Mouse (Mus musculus) G1E (cell line): ENCODE data around the gene Pipox. TPM values are rescaled to one million over a fixed set of nuclear protein-coding genes. Genes with fewer than 3 reads are reported as not detected.

Experiments used
- ATAC-seq: 2 replicates; pipeline ENCODE4 v1.8.0; 2016; ENCODE audit warnings: mild to moderate bottlenecking; ENCODE audit not compliant: insufficient number of reproducible peaks, poor library complexity, low FRiP score, severe bottlenecking; ENCODE audit errors: extremely low read depth
- DNase-seq: peaks from one replicate; pipeline ENCODE4 v3.0.0; 2012; ENCODE audit warnings: low spot score
- H3K27me3 ChIP-seq: 2 replicates; pipeline ENCODE4 v1.6.1; 2012; ENCODE audit warnings: mild to moderate bottlenecking, low read length, inconsistent platforms; ENCODE audit not compliant: insufficient read depth
- H3K36me3 ChIP-seq: replicated peaks from 2 replicates; pipeline ENCODE3; 2012; ENCODE audit warnings: mild to moderate bottlenecking, inconsistent platforms
- H3K4me1 ChIP-seq: 2 replicates; pipeline ENCODE4 v1.6.1; 2012; ENCODE audit warnings: low read depth, low read length, inconsistent platforms, mixed read lengths; ENCODE audit not compliant: insufficient read depth
- H3K4me3 ChIP-seq: 2 replicates; pipeline ENCODE4 v1.5.1; 2012; ENCODE audit warnings: low read depth, mild to moderate bottlenecking, inconsistent platforms, low read length, moderate library complexity, mixed read lengths
- H3K9me3 ChIP-seq: replicated peaks from 2 replicates; pipeline ENCODE4 v1.6.1; 2012; ENCODE audit warnings: inconsistent platforms
- CTCF ChIP-seq: IDR thresholded peaks from 2 replicates; pipeline ENCODE4 v1.5.1; 2012; ENCODE audit warnings: low read depth, low read length, inconsistent platforms, mixed read lengths
- GATA1 ChIP-seq: IDR thresholded peaks from 2 replicates; pipeline ENCODE4 v1.6.1; 2012; ENCODE audit warnings: borderline replicate concordance, low read length, inconsistent platforms, mixed read lengths
- GATA2 ChIP-seq: IDR thresholded peaks from 2 replicates; pipeline ENCODE4 v1.6.1; 2012; ENCODE audit warnings: low read depth, low read length, inconsistent platforms, borderline replicate concordance
- POLR2AphosphoS5 ChIP-seq: IDR thresholded peaks from 2 replicates; pipeline ENCODE4 v1.6.1; 2012; ENCODE audit warnings: low read depth, low read length, inconsistent platforms; ENCODE audit not compliant: insufficient replicate concordance
- TAL1 ChIP-seq: conservative IDR thresholded peaks from 2 replicates; pipeline ENCODE4 v1.6.1; 2012; ENCODE audit warnings: low read depth, low read length, inconsistent platforms, mixed read lengths
- polyA plus RNA-seq: library from polyadenylated mRNA; stranded (reverse); fragments of >175 nt; gene quantifications from 2 replicates; pipeline ENCODE4 v1.2.3, GENCODE M21; 2012
- total RNA-seq, 2 experiments: library from RNA; stranded (forward) in 1 of 2; stranded (reverse) in 1 of 2; fragments of 200-1000 nt in 1 of 2; fragments of >200 nt in 1 of 2; fragmentation: Nextera tagmentation in 1 of 2; gene quantifications; 2 replicates each; pipeline ENCODE4 v1.2.3; 2014 to 2017

The Pipox gene
- total and polyA plus RNA-seq, 3 experiments, result not detected

GRCm38 (mm10) chr11:77932576-77932975, 38.7 kb upstream of the Pipox start:
- H3K36me3 ChIP-seq, result no peaks in the 10 kb centered on the region
- no peak for ATAC-seq
- DNase-seq, result no peak
- no peak overlapping the region for H3K4me3 ChIP-seq
- TF ChIP-seq GATA2 (no peak), GATA1 (no peak), POLR2AphosphoS5 (no peak), TAL1 (no peak), CTCF (no peak)
- H3K4me1 ChIP-seq, result no peaks in the 10 kb centered on the region
- H3K27me3 ChIP-seq, result peaks cover 60% of the 10 kb centered on the region
- peaks cover 15% of the 10 kb centered on the region for H3K9me3 ChIP-seq

- ATAC-seq (no peak), DNase-seq (no peak)
- Histone ChIP-seq H3K36me3 (no peaks in the 10 kb centered on the region), H3K4me1 (no peaks in the 10 kb centered on the region), H3K4me3 (no peak overlapping the region), H3K9me3 (peaks cover 15% of the 10 kb centered on the region), H3K27me3 (peaks cover 58% of the 10 kb centered on the region)
- TF ChIP-seq POLR2AphosphoS5 (no peak), GATA1 (no peak), GATA2 (no peak), CTCF (no peak), TAL1 (no peak)
These were observed 37.9 kb upstream of the Pipox start for GRCm38 (mm10) chr11:77931541-77932433.

DNA sequence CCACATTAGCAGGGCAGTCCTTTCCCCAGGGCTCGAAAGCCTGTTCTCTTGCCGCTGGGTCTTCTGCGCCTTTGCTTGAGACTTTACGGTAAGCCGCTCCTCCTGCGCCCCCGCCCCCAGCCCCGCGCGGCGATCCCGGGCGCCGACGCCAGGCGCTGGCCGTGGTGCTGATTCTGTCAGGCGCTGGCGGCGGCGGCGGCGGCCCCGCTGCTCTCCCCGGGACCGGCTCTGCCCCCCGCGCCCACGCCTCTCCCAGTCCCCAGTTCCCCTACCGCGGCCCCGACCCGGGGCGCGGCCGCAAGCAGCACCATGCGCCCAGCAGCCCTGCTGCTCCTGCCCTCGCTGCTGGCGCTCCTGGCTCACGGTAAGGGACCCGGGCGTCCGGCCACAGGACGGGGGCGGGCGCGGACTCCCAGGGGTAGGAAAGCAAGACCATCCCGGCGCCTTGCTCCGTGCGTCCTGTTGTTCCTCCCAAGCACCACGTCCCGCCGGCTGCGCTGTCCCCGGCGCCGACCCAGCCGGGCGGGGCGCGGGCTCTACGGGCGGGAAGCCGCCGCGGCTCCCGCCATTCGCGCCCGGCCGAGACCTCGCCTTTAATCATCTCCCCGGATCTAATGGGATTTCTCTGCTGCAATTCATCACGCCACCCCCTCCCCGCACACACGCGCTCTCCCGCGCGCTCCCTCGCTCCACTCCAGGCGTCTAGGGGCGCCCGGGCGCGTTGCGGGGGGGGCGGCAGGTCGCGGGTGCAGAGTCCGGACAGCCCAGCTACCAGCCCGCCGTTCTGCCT, 37.0 kb upstream of the Pipox start, which contains the start of gene Sez6:
Gene Sez6 (plus strand): TSS at position 50 of the 790 bp plus-strand sequence.
- H3K36me3 ChIP-seq, result no peaks in the 10 kb centered on the region
- peaks cover 58% of the 10 kb centered on the region for H3K27me3 ChIP-seq
- peaks cover 15% of the 10 kb centered on the region for H3K9me3 ChIP-seq
- no peaks in the 10 kb centered on the region for H3K4me1 ChIP-seq
- no peak for TF ChIP-seq GATA1
- no peak for TF ChIP-seq GATA2
- no peak for TF ChIP-seq CTCF
- ATAC-seq (no peak), DNase-seq (no peak)
- H3K4me3 ChIP-seq, result no peak within 1 kb of the TSS

DNA sequence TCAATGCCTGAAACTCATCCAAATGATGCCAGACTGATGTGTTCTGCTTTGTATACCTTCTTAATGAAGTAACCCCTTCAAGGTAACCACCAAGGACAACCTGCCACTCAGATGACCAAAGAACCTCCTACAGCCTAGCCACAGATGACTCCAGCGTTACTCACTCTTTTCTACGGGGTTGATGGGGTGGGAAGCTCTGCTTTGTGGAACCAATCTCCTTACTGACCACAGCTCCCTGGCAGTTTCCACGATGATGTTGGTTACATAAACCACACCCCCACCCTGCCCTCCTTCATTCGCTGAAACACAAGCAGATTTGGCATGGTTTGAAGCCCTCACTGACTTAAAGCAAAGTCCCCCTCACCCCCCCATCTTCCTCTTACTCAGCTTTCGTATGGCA, 33.9 kb upstream of the Pipox start:
- ATAC-seq (no peak), DNase-seq (no peak)
- Histone ChIP-seq H3K27me3 (peaks cover 57% of the 10 kb centered on the region), H3K9me3 (peaks cover 15% of the 10 kb centered on the region), H3K4me3 (no peak overlapping the region), H3K36me3 (no peaks in the 10 kb centered on the region), H3K4me1 (no peaks in the 10 kb centered on the region)
- TF ChIP-seq TAL1 (no peak), POLR2AphosphoS5 (no peak)

GRCm38 (mm10) chr11:77926666-77927065, 32.8 kb upstream of the Pipox start:
- no peaks in the 10 kb centered on the region for H3K4me1 ChIP-seq
- peaks cover 13% of the 10 kb centered on the region for H3K9me3 ChIP-seq
- TF ChIP-seq TAL1, result no peak
- TF ChIP-seq GATA2, result no peak
- no peak for TF ChIP-seq CTCF
- TF ChIP-seq GATA1, result no peak
- no peak for TF ChIP-seq POLR2AphosphoS5
- no peaks in the 10 kb centered on the region for H3K36me3 ChIP-seq
- H3K4me3 ChIP-seq, result no peak overlapping the region
- H3K27me3 ChIP-seq, result peaks cover 58% of the 10 kb centered on the region
- no peak for DNase-seq
- no peak for ATAC-seq

GRCm38 (mm10) chr11:77925836-77926657, 32.2 kb upstream of the Pipox start:
- peaks cover 61% of the 10 kb centered on the region for H3K27me3 ChIP-seq
- H3K9me3 ChIP-seq, result peaks cover 7% of the 10 kb centered on the region
- TF ChIP-seq GATA2, result no peak
- TF ChIP-seq POLR2AphosphoS5, result no peak
- no peak for TF ChIP-seq CTCF
- no peak for TF ChIP-seq GATA1
- TF ChIP-seq TAL1, result no peak
- H3K36me3 ChIP-seq, result no peaks in the 10 kb centered on the region
- no peak for DNase-seq
- no peaks in the 10 kb centered on the region for H3K4me1 ChIP-seq
- ATAC-seq, result no peak
- H3K4me3 ChIP-seq, result no peak overlapping the region
